Mouse (Mus musculus) hindbrain, embryonic 14.5 days (tissue): ENCODE results near the gene Dhrs3. TPM values are rescaled to one million over a fixed set of nuclear protein-coding genes. Genes with fewer than 3 reads are reported as not detected.

ENCODE experiments used
- ATAC-seq: fragments of 200-750 bp; cut with Nextera tagmentation; 2 replicates; pipeline ENCODE4 v1.8.0; 2017; ENCODE audit warnings: moderate number of reproducible peaks, mild to moderate bottlenecking, moderate TSS enrichment, moderate library complexity; ENCODE audit not compliant: low FRiP score
- DNase-seq: peaks from one replicate; pipeline ENCODE4 v3.0.0-alpha.2; 2015; ENCODE audit warnings: low spot score
- H3K27ac ChIP-seq: fragments of 300-500 bp; sonication (generic); 2 replicates; pipeline ENCODE4 v1.5.1; 2014; ENCODE audit warnings: mild to moderate bottlenecking, moderate library complexity
- H3K27me3 ChIP-seq: fragments of 300-500 bp; sonication (generic); 2 replicates; pipeline ENCODE4 v1.6.1; 2014; ENCODE audit warnings: mild to moderate bottlenecking, low read length, mixed read lengths; ENCODE audit not compliant: control insufficient read depth, insufficient read depth
- H3K36me3 ChIP-seq: fragments of 300-500 bp; sonication (generic); replicated peaks from 2 replicates; pipeline ENCODE4 v1.6.1; 2014; ENCODE audit not compliant: control insufficient read depth, insufficient read depth
- H3K4me1 ChIP-seq: fragments of 300-500 bp; sonication (generic); replicated peaks from 2 replicates; pipeline ENCODE4 v1.6.1; 2014; ENCODE audit warnings: antibody characterized with exemption, low read length, mixed read lengths; ENCODE audit not compliant: control insufficient read depth, insufficient read depth
- H3K4me2 ChIP-seq: fragments of 300-500 bp; sonication (generic); replicated peaks from 2 replicates; pipeline ENCODE4 v1.6.1; 2014; ENCODE audit warnings: mild to moderate bottlenecking, moderate library complexity
- H3K4me3 ChIP-seq: fragments of 300-500 bp; sonication (generic); replicated peaks from 2 replicates; pipeline ENCODE4 v1.5.1; 2014; ENCODE audit warnings: mild to moderate bottlenecking, low read length
- H3K9ac ChIP-seq: fragments of 300-500 bp; sonication (generic); 2 replicates; pipeline ENCODE4 v1.6.1; 2014
- H3K9me3 ChIP-seq: fragments of 300-500 bp; sonication (generic); 2 replicates; pipeline ENCODE4 v1.6.1; 2016; ENCODE audit warnings: low read length; ENCODE audit not compliant: control insufficient read depth
- WGBS: fragments of 180-500 bp; shearing (Covaris S2); extraction: QIAGEN DNeasy Blood & Tissue Kit; methylation state at CpG from one replicate; pipeline ENCODE4 v1.1.7; 2014; 5-methylcytosine and 5-hydroxymethylcytosine counted together
- polyA plus RNA-seq: library from polyadenylated mRNA; unstranded; fragments of >200 nt; fragmentation: Nextera tagmentation; extraction: Ambion mirVana; gene quantifications from 2 replicates; pipeline ENCODE4 v1.2.1, GENCODE M21; 2014

Dhrs3 gene
- polyA plus RNA-seq, 1 experiment from 2014 or later: 41.5 TPM

- WGBS: 5% methylated on average over 11 of the region's 11 CpGs
Observed at GRCm38 (mm10) chr4:144894487-144895210, 2.0 kb downstream of the Dhrs3 start.

GRCm38 (mm10) chr4:144895211-144895590 is 2.6 kb downstream of the Dhrs3 start:
- H3K4me3 ChIP-seq: peak overlapping the region; percentile 41
- peak overlapping the region; percentile 57; the same call in 1 of the 2 replicates for H3K9ac ChIP-seq
- 32% methylated on average over 2 of the region's 2 CpGs for WGBS
- no peak for DNase-seq
- no peaks in the 10 kb centered on the region for H3K9me3 ChIP-seq
- peak overlapping the region; percentile 90 for H3K4me2 ChIP-seq
- no peak for ATAC-seq
- H3K4me1 ChIP-seq: peaks cover 24% of the 10 kb centered on the region
- peaks cover 24% of the 10 kb centered on the region for H3K27me3 ChIP-seq
- H3K27ac ChIP-seq: 0 out of 2 replicates have a peak overlapping the region, but pooled peaks have one; percentile 0
- no peaks in the 10 kb centered on the region for H3K36me3 ChIP-seq

More at GRCm38 (mm10) chr4:144894487-144895210, 2.0 kb downstream of the Dhrs3 start:
- Histone ChIP-seq H3K4me1 (peaks cover 24% of the 10 kb centered on the region), H3K36me3 (no peaks in the 10 kb centered on the region), H3K27ac (peak overlapping the region; percentile 69; the same call in 1 of the 2 replicates), H3K27me3 (peaks cover 24% of the 10 kb centered on the region), H3K9me3 (no peaks in the 10 kb centered on the region), H3K9ac (peak overlapping the region; percentile 57; the same call in 1 of the 2 replicates), H3K4me2 (peak overlapping the region; percentile 90), H3K4me3 (peak overlapping the region; percentile 41)
- ATAC-seq (no peak), DNase-seq (no peak)

DNA sequence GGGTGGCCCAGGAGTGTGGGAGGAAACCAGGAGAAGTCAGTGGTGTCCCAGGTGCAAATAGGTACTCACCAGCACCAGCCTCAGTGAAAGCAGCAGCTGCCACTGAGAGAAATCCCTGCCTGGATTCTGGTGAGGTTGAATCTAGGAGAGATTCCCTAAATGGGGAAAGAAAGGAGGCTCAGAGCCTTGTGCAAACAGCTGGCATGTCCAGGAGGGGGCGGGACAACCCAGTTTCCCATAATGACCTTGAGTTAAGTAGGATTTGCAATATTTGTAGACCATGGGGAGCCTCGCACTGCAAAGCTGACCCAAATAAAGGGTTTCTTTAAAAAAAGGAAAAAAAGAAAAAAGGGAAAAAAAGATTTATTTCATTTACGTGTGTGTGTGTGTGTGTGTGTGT is 3.7 kb downstream of the Dhrs3 start:
- ATAC-seq (no peak), DNase-seq (no peak)
- peaks cover 24% of the 10 kb centered on the region for H3K4me1 ChIP-seq
- H3K9ac ChIP-seq: no peak overlapping the region
- no peaks in the 10 kb centered on the region for H3K9me3 ChIP-seq
- peak overlapping the region; percentile 13 for H3K4me2 ChIP-seq
- H3K27ac ChIP-seq: no peak overlapping the region
- H3K36me3 ChIP-seq: no peaks in the 10 kb centered on the region
- H3K4me3 ChIP-seq: no peak overlapping the region
- peaks cover 24% of the 10 kb centered on the region for H3K27me3 ChIP-seq
- WGBS: 76% methylated on average over 3 of the region's 3 CpGs

DNA sequence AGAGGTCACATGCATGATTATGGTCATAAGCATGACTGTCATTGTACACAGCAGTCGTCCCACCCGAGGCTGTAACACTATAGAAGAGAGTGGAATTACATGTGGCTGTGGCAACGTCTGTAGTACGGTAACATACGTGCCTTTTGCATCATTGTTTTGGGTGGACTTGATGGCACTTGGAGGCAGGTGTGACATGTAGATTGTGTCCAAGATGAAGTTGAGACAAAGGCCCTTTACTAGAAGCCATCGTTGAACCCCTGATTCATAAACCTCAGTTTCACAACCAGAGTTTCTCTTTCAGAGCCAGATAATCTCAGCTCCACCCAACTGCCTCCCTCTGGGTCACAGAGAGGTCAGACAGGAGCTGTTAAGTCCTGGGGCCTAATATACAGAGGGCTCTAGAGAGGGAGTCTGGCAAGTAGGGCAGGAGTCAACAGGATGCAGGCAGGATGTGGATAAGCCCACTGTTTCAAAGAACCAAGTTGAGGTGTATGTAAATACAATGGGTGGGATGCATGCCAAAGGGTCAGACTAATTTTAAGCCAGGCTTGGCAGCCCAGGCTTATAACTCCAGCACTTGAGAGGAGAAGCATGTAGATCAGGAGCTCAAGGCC is 5.5 kb downstream of the Dhrs3 start:
- no peak overlapping the region for H3K4me3 ChIP-seq
- H3K9ac ChIP-seq: no peak overlapping the region
- DNase-seq (no peak), ATAC-seq (no peak)
- no peaks in the 10 kb centered on the region for H3K9me3 ChIP-seq
- no peak overlapping the region for H3K27ac ChIP-seq
- no peaks in the 10 kb centered on the region for H3K36me3 ChIP-seq
- peaks cover 21% of the 10 kb centered on the region for H3K27me3 ChIP-seq
- peaks cover 12% of the 10 kb centered on the region for H3K4me1 ChIP-seq
- no peak overlapping the region for H3K4me2 ChIP-seq
- 81% methylated on average over 6 of the region's 6 CpGs for WGBS

GRCm38 (mm10) chr4:144898737-144899136 is 6.1 kb downstream of the Dhrs3 start:
- DNase-seq: no peak
- Histone ChIP-seq H3K4me2 (no peak overlapping the region), H3K27me3 (peaks cover 15% of the 10 kb centered on the region), H3K27ac (no peak overlapping the region), H3K9me3 (no peaks in the 10 kb centered on the region), H3K4me1 (peaks cover 6% of the 10 kb centered on the region), H3K36me3 (no peaks in the 10 kb centered on the region), H3K4me3 (no peak overlapping the region), H3K9ac (no peak overlapping the region)
- 97% methylated on average over 2 of the region's 2 CpGs for WGBS
- ATAC-seq: no peak

- Histone ChIP-seq H3K9ac (no peak overlapping the region), H3K36me3 (no peaks in the 10 kb centered on the region), H3K27ac (no peak overlapping the region), H3K9me3 (no peaks in the 10 kb centered on the region), H3K4me1 (no peaks in the 10 kb centered on the region), H3K27me3 (no peaks in the 10 kb centered on the region), H3K4me2 (no peak overlapping the region), H3K4me3 (no peak overlapping the region)
- WGBS: 92% methylated on average over 5 of the region's 5 CpGs
- ATAC-seq (no peak), DNase-seq (no peak)
Observed at GRCm38 (mm10) chr4:144901561-144902111, 9.0 kb downstream of the Dhrs3 start.

- H3K4me2 ChIP-seq: no peak overlapping the region
- no peak for DNase-seq
- H3K27me3 ChIP-seq: no peaks in the 10 kb centered on the region
- no peaks in the 10 kb centered on the region for H3K36me3 ChIP-seq
- no peak for ATAC-seq
- no peaks in the 10 kb centered on the region for H3K4me1 ChIP-seq
- no peak overlapping the region for H3K4me3 ChIP-seq
- no peak overlapping the region for H3K9ac ChIP-seq
- 81% methylated on average over 1 of the region's 1 CpGs for WGBS
- H3K27ac ChIP-seq: no peak overlapping the region
- H3K9me3 ChIP-seq: no peaks in the 10 kb centered on the region
Observed at GRCm38 (mm10) chr4:144903088-144903487, 10.5 kb downstream of the Dhrs3 start.

GRCm38 (mm10) chr4:144903932-144904331 is 11.3 kb downstream of the Dhrs3 start:
- H3K27me3 ChIP-seq: no peaks in the 10 kb centered on the region
- H3K9me3 ChIP-seq: no peaks in the 10 kb centered on the region
- no peak overlapping the region for H3K27ac ChIP-seq
- DNase-seq (no peak), ATAC-seq (no peak)
- H3K36me3 ChIP-seq: no peaks in the 10 kb centered on the region
- no peaks in the 10 kb centered on the region for H3K4me1 ChIP-seq
- whole genome bisulfite sequencing: 77% methylated on average over 3 of the region's 3 CpGs
- no peak overlapping the region for H3K4me3 ChIP-seq
- no peak overlapping the region for H3K4me2 ChIP-seq
- no peak overlapping the region for H3K9ac ChIP-seq

GRCm38 (mm10) chr4:144905128-144905527 is 12.5 kb downstream of the Dhrs3 start:
- Histone ChIP-seq H3K4me3 (no peak overlapping the region), H3K9me3 (no peaks in the 10 kb centered on the region), H3K36me3 (no peaks in the 10 kb centered on the region), H3K27me3 (no peaks in the 10 kb centered on the region), H3K27ac (no peak overlapping the region), H3K4me2 (no peak overlapping the region), H3K4me1 (no peaks in the 10 kb centered on the region), H3K9ac (no peak overlapping the region)
- ATAC-seq (no peak), DNase-seq (no peak)
- 75% methylated on average over 5 of the region's 5 CpGs for WGBS
